9 mouse cellular contexts compared by ENCODE assay signal in the genomic region with DNA sequence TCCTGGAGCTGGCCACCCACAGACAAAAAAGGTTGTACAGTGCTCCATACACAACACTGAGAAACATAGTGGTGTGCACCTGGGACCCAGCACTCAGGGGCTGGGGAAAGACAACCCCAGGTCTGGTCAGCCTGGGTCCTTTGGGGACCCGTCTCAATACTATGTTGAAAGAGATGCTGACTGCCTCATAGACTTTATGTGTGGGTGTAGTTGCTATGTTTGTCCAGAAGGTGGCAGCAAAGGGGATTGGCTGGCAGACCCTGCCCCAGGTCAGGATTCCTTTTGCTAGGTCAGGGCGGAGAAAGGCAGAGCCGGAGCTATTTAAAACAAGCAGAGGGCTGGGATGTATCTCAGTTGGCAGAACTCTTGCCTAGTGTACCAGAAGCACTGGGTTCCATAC.
A peak's percentile ranks its signal among the peaks of the same experiment; 100 is the strongest.
DNase-seq lines count a peak whose midpoint lies in the region; ATAC-seq and TF ChIP-seq lines count a peak whose summit lies in the region.
"Had no signal": no experiment of that assay in that cellular context is flagged by ENCODE, and none has a peak within 500 bp of the region (broad histone marks: within the 10 kb centered on the region; RNA-seq: fewer than 3 reads in every experiment).

No protein-coding gene starts in this region.

- TF ChIP-seq CTCF in thymus, adult 2 months (IDR thresholded peaks at IDR 0.05; ENCODE audit: borderline replicate concordance, control insufficient read depth, extremely low read depth, insufficient read depth, low read length, poor library complexity): peak; percentile 21; the same call in 1 of the 2 replicates

- no peaks in the 10 kb centered on the region for H3K4me1 ChIP-seq in thymus, adult 2 months (replicated peaks; ENCODE audit: control insufficient read depth, insufficient read depth, low read length)
- H3K4me1 ChIP-seq in limb, embryonic 14.5 days (ENCODE audit: control insufficient read depth, insufficient read depth, low read length): no peaks in the 10 kb centered on the region
- no peaks in the 10 kb centered on the region for H3K4me1 ChIP-seq in neural tube, embryonic 14.5 days (ENCODE audit: control insufficient read depth, insufficient read depth, low read length)
- H3K4me1 ChIP-seq: limb, embryonic 15.5 days had no signal

- no peaks in the 10 kb centered on the region for H3K27me3 ChIP-seq in thymus, adult 2 months (ENCODE audit: control insufficient read depth, insufficient read depth, low read length)
- H3K27me3 ChIP-seq in limb, embryonic 14.5 days (ENCODE audit: control insufficient read depth, insufficient read depth, low read length): no peaks in the 10 kb centered on the region
- no peaks in the 10 kb centered on the region for H3K27me3 ChIP-seq in neural tube, embryonic 14.5 days (ENCODE audit: control insufficient read depth, insufficient read depth, low read length)
- H3K27me3 ChIP-seq: limb, embryonic 15.5 days had no signal

- peak; percentile 34; the same call in 1 of the 2 replicates for ATAC-seq in limb, embryonic 14.5 days (ENCODE audit: low FRiP score, low read depth)
- ATAC-seq in neural tube, embryonic 14.5 days (ENCODE audit: low read depth): peak; percentile 46; the same call in 1 of the 2 replicates

- no peaks in the 10 kb centered on the region for H3K36me3 ChIP-seq in thymus, adult 2 months (ENCODE audit: control insufficient read depth, insufficient read depth, low read length)
- no peaks in the 10 kb centered on the region for H3K36me3 ChIP-seq in limb, embryonic 14.5 days (ENCODE audit: control insufficient read depth, insufficient read depth, low read length)
- H3K36me3 ChIP-seq in neural tube, embryonic 14.5 days (ENCODE audit: control insufficient read depth, insufficient read depth, low read length): peaks cover 14% of the 10 kb centered on the region
- H3K36me3 ChIP-seq: limb, embryonic 15.5 days had no signal

- DNase-seq in adrenal gland, postnatal 14 days: peak; percentile 56
- no peak for DNase-seq in adrenal gland, postnatal 4 days (ENCODE audit: low spot score in 2 of 2)
- peak; percentile 50 for DNase-seq in thymus, adult 2 months
- no peak for DNase-seq in thymus, adult 18-20 months
- DNase-seq in forelimb bud, embryonic 11.5 days (ENCODE audit: low read depth, low spot score): peak; percentile 77
- DNase-seq in limb, embryonic 14.5 days (ENCODE audit: low spot score): peak; percentile 42
- no peak for DNase-seq in right cerebral cortex, postnatal 25 days

- no peak overlapping the region for H3K4me2 ChIP-seq in limb, embryonic 14.5 days (replicated peaks; ENCODE audit: low read depth, low read length, severe bottlenecking)
- no peak overlapping the region for H3K4me2 ChIP-seq in neural tube, embryonic 14.5 days (ENCODE audit: low read depth, low read length)
- H3K4me2 ChIP-seq: limb, embryonic 15.5 days had no signal

- H3K4me3 ChIP-seq in thymus, adult 2 months (ENCODE audit: control insufficient read depth, insufficient read depth, low read length): no peak overlapping the region
- H3K4me3 ChIP-seq in limb, embryonic 14.5 days (replicated peaks; ENCODE audit: low read length): no peak overlapping the region
- H3K4me3 ChIP-seq in neural tube, embryonic 14.5 days (ENCODE audit: low read depth, low read length): no peak overlapping the region
- H3K4me3 ChIP-seq: limb, embryonic 15.5 days had no signal

- TF ChIP-seq POLR2A in thymus, adult 2 months (IDR thresholded peaks at IDR 0.05; ENCODE audit: control insufficient read depth, extremely low read depth, insufficient read depth, low read length, poor library complexity): no peak
- TF ChIP-seq POLR2A in limb, embryonic 14.5 days (IDR thresholded peaks at IDR 0.05; ENCODE audit: borderline replicate concordance, extremely low read depth, insufficient read depth, insufficient read length): no peak

- 43% methylated on average over 3 of the region's 3 CpGs for WGBS in thymus, adult 2 months
- 18% methylated on average over 3 of the region's 3 CpGs for WGBS in limb, embryonic 14.5 days
- 16% methylated on average over 3 of the region's 3 CpGs for WGBS in neural tube, embryonic 14.5 days

- no peak overlapping the region for H3K27ac ChIP-seq in thymus, adult 2 months (ENCODE audit: control insufficient read depth, insufficient read depth, low read length)
- no peak overlapping the region for H3K27ac ChIP-seq in limb, embryonic 14.5 days (replicated peaks; ENCODE audit: low read depth, low read length)
- H3K27ac ChIP-seq in neural tube, embryonic 14.5 days (ENCODE audit: low read depth, low read length): no peak overlapping the region
- H3K27ac ChIP-seq: limb, embryonic 15.5 days had no signal

- H3K9ac ChIP-seq in limb, embryonic 14.5 days (ENCODE audit: low read depth, low read length, severe bottlenecking): no peak overlapping the region
- H3K9ac ChIP-seq in neural tube, embryonic 14.5 days (replicated peaks; ENCODE audit: low read depth, low read length): no peak overlapping the region
- H3K9ac ChIP-seq: limb, embryonic 15.5 days had no signal

- H3K9me3 ChIP-seq in limb, embryonic 14.5 days (ENCODE audit: control insufficient read depth, low read length): no peaks in the 10 kb centered on the region
- no peaks in the 10 kb centered on the region for H3K9me3 ChIP-seq in neural tube, embryonic 14.5 days (ENCODE audit: control insufficient read depth, low read length)

Comparison
In these comparisons a context has a peak if more than half of its experiments do, and no peak if none do; other contexts are left out.
1. DNase-seq: peak in adrenal gland, postnatal 14 days (single experiment), thymus, adult 2 months (single experiment), forelimb bud, embryonic 11.5 days (single experiment) and limb, embryonic 14.5 days (single experiment); none in adrenal gland, postnatal 4 days (0 of 2), thymus, adult 18-20 months (0 of 2) and right cerebral cortex, postnatal 25 days (single experiment).